Mouse (Mus musculus) midbrain, embryonic 15.5 days (tissue): ENCODE measurements around the gene Lrrc9. TPM values are rescaled to one million over a fixed set of nuclear protein-coding genes. Genes with fewer than 3 reads are reported as not detected.
A peak's percentile ranks its signal among the peaks of the same experiment; 100 is the strongest.

Source experiments
- ATAC-seq: fragments of 200-750 bp; cut with Nextera tagmentation; replicated peaks from 2 replicates; pipeline ENCODE4 v1.8.0; 2017; ENCODE audit warnings: moderate TSS enrichment
- H3K27ac ChIP-seq: fragments of 300-500 bp; sonication (generic); 2 replicates; pipeline ENCODE4 v1.5.1; 2015; ENCODE audit warnings: mild to moderate bottlenecking, inconsistent platforms
- H3K27me3 ChIP-seq: fragments of 300-500 bp; sonication (generic); replicated peaks from 2 replicates; pipeline ENCODE4 v1.6.1; 2015; ENCODE audit warnings: inconsistent platforms
- H3K36me3 ChIP-seq: fragments of 300-500 bp; sonication (generic); replicated peaks from 2 replicates; pipeline ENCODE4 v1.6.1; 2015; ENCODE audit warnings: inconsistent platforms
- H3K4me1 ChIP-seq: fragments of 300-500 bp; sonication (generic); 2 replicates; pipeline ENCODE4 v1.6.1; 2015; ENCODE audit warnings: inconsistent platforms
- H3K4me2 ChIP-seq: fragments of 300-500 bp; sonication (generic); 2 replicates; pipeline ENCODE4 v1.6.1; 2015; ENCODE audit warnings: inconsistent platforms, mild to moderate bottlenecking, moderate library complexity
- H3K4me3 ChIP-seq: fragments of 300-500 bp; sonication (generic); 2 replicates; pipeline ENCODE4 v1.5.1; 2015; ENCODE audit warnings: mild to moderate bottlenecking, inconsistent platforms
- H3K9ac ChIP-seq: fragments of 300-500 bp; sonication (generic); 2 replicates; pipeline ENCODE4 v1.6.1; 2015; ENCODE audit warnings: mild to moderate bottlenecking, inconsistent platforms
- H3K9me3 ChIP-seq: fragments of 300-500 bp; sonication (generic); 2 replicates; pipeline ENCODE4 v1.6.1; 2016; ENCODE audit warnings: inconsistent platforms
- WGBS: fragments of 180-500 bp; shearing (Covaris S2); methylation state at CpG from one replicate; pipeline ENCODE4 v1.1.7; 2015; ENCODE audit warnings: mixed read lengths; 5-methylcytosine and 5-hydroxymethylcytosine counted together
- microRNA-seq: library from miRNA; unstranded; fragments of <30 nt; microRNA quantifications from one replicate; pipeline ENCODE4, GENCODE M21; 2016
- polyA plus RNA-seq: library from polyadenylated mRNA; unstranded; fragments of >200 nt; fragmentation: Nextera tagmentation; extraction: Ambion mirVana; gene quantifications from 2 replicates; pipeline ENCODE4 v1.2.1, GENCODE M21; 2015

The Lrrc9 gene
- polyA plus RNA-seq, 1 experiment from 2014 or later = 4.0 TPM

DNA sequence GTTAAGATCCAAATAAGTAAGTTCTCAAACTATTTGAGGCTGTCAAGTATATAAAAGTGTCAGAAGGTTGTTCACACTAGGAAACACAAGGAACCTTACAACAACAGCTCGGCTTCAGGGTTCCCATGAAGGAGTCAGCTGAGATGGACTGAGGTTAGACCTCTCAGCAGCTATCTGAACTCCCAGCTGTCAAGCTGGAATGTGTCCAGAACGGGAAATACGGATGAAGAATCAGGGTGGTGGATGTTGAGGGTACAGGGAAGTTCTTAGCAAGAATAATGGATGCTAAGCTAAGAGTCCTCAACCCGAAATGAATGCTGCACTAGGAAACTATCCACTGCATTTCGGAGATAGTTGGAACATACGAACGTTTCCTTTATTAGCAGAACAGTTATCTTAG lies 90.6 kb downstream of the Lrrc9 start:
- no peaks in the 10 kb centered on the region for H3K9me3 ChIP-seq
- H3K36me3 ChIP-seq = no peaks in the 10 kb centered on the region
- no peak overlapping the region for H3K4me3 ChIP-seq
- H3K4me2 ChIP-seq = no peak overlapping the region
- no peak overlapping the region for H3K9ac ChIP-seq
- peaks cover 8% of the 10 kb centered on the region for H3K4me1 ChIP-seq
- WGBS = 85% methylated on average over 7 of the region's 7 CpGs
- H3K27me3 ChIP-seq = no peaks in the 10 kb centered on the region
- H3K27ac ChIP-seq = no peak overlapping the region
- ATAC-seq = no peak

- Histone ChIP-seq H3K4me3 (no peak overlapping the region), H3K9me3 (no peaks in the 10 kb centered on the region), H3K4me1 (peaks cover 12% of the 10 kb centered on the region), H3K36me3 (no peaks in the 10 kb centered on the region), H3K27me3 (no peaks in the 10 kb centered on the region), H3K4me2 (no peak overlapping the region), H3K9ac (no peak overlapping the region), H3K27ac (no peak overlapping the region)
- ATAC-seq = no peak
- 85% methylated on average over 6 of the region's 6 CpGs for WGBS
Measured at GRCm38 (mm10) chr12:72533986-72534385, 92.3 kb downstream of the Lrrc9 start.

GRCm38 (mm10) chr12:72535599-72535998 lies 93.9 kb downstream of the Lrrc9 start:
- Histone ChIP-seq H3K4me1 (peaks cover 12% of the 10 kb centered on the region), H3K4me3 (peak overlapping the region; percentile 79), H3K27me3 (no peaks in the 10 kb centered on the region), H3K27ac (peak overlapping the region; percentile 71), H3K9ac (peak overlapping the region; percentile 74), H3K36me3 (no peaks in the 10 kb centered on the region; the same call in 1 of the 2 replicates), H3K4me2 (peak overlapping the region; percentile 58), H3K9me3 (no peaks in the 10 kb centered on the region)
- ATAC-seq = no peak
- 37% methylated on average over 3 of the region's 3 CpGs for WGBS

DNA sequence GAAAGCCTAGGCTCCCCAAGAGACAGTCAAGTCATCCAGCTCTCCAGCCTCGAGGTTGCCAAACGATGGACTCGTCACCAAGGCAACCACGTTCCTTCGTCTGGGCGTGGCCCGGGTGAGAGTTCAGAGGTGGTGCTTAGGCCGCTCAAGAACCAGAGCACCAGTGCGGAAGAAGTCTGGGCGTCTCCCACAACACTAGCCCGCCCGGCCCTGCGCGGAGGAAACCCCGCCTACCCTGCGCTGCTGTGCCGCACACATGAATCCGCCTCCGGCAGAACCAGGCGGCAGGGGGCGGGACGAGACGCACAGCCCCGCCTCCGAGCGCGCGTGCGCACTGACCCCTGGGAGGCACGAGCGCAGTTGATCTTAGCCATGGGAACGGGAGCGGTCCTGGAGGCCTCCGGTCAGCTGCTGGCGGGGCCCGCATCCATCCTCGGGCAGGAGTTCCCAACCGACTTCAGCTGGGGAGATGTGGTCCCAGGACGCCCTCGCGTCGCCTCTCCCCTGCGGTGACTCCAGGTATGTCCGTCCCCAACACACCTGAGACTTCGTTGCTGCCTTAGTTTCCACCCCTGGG lies 94.4 kb downstream of the Lrrc9 start, which contains the start of gene Pcnx4:
Gene Pcnx4 (plus strand): TSS at position 363 of the 577 bp plus-strand sequence.
- peak; percentile 99 for ATAC-seq
- H3K27me3 ChIP-seq = no peaks in the 10 kb centered on the region
- H3K9ac ChIP-seq = peak within 1 kb of the TSS; percentile 74
- H3K4me2 ChIP-seq = peak within 1 kb of the TSS; percentile 58
- H3K4me1 ChIP-seq = peaks cover 12% of the 10 kb centered on the region
- H3K27ac ChIP-seq = peak within 1 kb of the TSS; percentile 71
- no peaks in the 10 kb centered on the region for H3K9me3 ChIP-seq
- H3K4me3 ChIP-seq = peak within 1 kb of the TSS; percentile 79
- under 1% methylated on average over 45 of the region's 45 CpGs for WGBS
- H3K36me3 ChIP-seq = no peaks in the 10 kb centered on the region; the same call in 1 of the 2 replicates

- ATAC-seq = no peak
- no peak overlapping the region for H3K4me3 ChIP-seq
- no peaks in the 10 kb centered on the region for H3K27me3 ChIP-seq
- H3K4me1 ChIP-seq = peaks cover 12% of the 10 kb centered on the region
- H3K36me3 ChIP-seq = peaks cover 4% of the 10 kb centered on the region; the same call in 1 of the 2 replicates
- WGBS = 89% methylated on average over 10 of the region's 10 CpGs
- no peak overlapping the region for H3K9ac ChIP-seq
- H3K27ac ChIP-seq = no peak overlapping the region
- no peaks in the 10 kb centered on the region for H3K9me3 ChIP-seq
- H3K4me2 ChIP-seq = no peak overlapping the region
Measured at GRCm38 (mm10) chr12:72538571-72538970, 96.9 kb downstream of the Lrrc9 start.

GRCm38 (mm10) chr12:72554347-72554746 lies 112.7 kb downstream of the Lrrc9 start:
- no peak overlapping the region for H3K4me2 ChIP-seq
- H3K9me3 ChIP-seq = no peaks in the 10 kb centered on the region
- H3K27me3 ChIP-seq = no peaks in the 10 kb centered on the region
- no peaks in the 10 kb centered on the region for H3K36me3 ChIP-seq
- no peak overlapping the region for H3K4me3 ChIP-seq
- no peak for ATAC-seq
- WGBS = 64% methylated on average over 4 of the region's 4 CpGs
- H3K9ac ChIP-seq = no peak overlapping the region
- no peak overlapping the region for H3K27ac ChIP-seq
- no peaks in the 10 kb centered on the region for H3K4me1 ChIP-seq

DNA sequence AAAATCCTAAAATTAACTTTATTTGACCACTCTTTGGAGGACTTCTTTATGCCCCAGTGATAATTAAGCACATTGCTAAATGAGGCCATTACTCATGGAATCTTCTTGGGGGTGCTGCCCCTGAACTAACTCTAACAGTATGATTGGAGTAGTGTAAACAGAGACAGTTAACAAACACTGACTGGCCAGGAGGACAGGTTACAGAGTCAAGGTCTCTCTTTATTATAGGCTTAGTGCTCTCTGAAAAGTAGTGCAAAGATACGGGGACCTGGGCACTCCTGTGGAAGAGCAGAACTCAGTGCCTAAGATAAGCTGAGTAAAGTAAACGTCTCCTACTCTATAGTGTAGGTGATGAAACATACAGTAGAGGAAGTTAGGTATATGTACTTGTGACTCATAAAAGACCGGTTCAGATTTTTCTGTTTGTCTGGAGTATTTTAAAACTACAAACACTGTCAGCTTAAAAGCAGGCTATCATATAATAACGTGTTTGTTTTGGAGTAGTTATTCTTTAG lies 122.7 kb downstream of the Lrrc9 start:
- no peak for ATAC-seq

More for the DNA sequence above, 122.7 kb downstream of the Lrrc9 start:
- Histone ChIP-seq H3K9ac (no peak overlapping the region), H3K36me3 (0 out of 2 replicates have a peak, but pooled peaks cover 3% of the 10 kb centered on the region), H3K4me3 (no peak overlapping the region), H3K27me3 (no peaks in the 10 kb centered on the region), H3K9me3 (no peaks in the 10 kb centered on the region), H3K4me1 (no peaks in the 10 kb centered on the region), H3K27ac (no peak overlapping the region), H3K4me2 (no peak overlapping the region)
- 90% methylated on average over 4 of the region's 4 CpGs for WGBS

Small RNAs within 50 kb of the gene (microRNA-seq; reads per million reads assigned to microRNA genes)
- not detected for gene Gm44392

Other genes with a start within 250 kb of the Lrrc9 start
- gene Rtn1, start 32.8 kb upstream of the Lrrc9 start, polyA plus RNA-seq = 3,115 and 3,141 TPM in 2 replicates
- 25.6 and 26.0 TPM in 2 replicates for gene Pcnx4, start 94.5 kb downstream of the Lrrc9 start, polyA plus RNA-seq
- gene Gm4756, start 207.8 kb downstream of the Lrrc9 start, polyA plus RNA-seq = not detected in 2 replicates
- gene Dhrs7, start 223.0 kb downstream of the Lrrc9 start, polyA plus RNA-seq = 15.1 and 16.6 TPM in 2 replicates